Mouse (Mus musculus): ENCODE results near the gene Bcas3. TPM values are rescaled to one million over a fixed set of nuclear protein-coding genes. Genes with fewer than 3 reads are reported as not detected.
A peak's percentile ranks its signal among the peaks of the same experiment; 100 is the strongest.

Gene Bcas3
- polyA plus RNA-seq, 1 experiment from 2014 or later, result 30.6 TPM

- no peak for ATAC-seq (ENCODE audit: low FRiP score, low TSS enrichment)
- 92% methylated on average over 9 of the region's 9 CpGs for WGBS
- Histone ChIP-seq H3K9me3 (ENCODE audit: control insufficient read depth, low read length) (no peaks in the 10 kb centered on the region), H3K27ac (ENCODE audit: low read depth, low read length) (no peak overlapping the region), H3K4me2 (replicated peaks; ENCODE audit: low read depth, low read length) (no peak overlapping the region), H3K27me3 (ENCODE audit: control insufficient read depth, insufficient read depth, low read length) (no peaks in the 10 kb centered on the region), H3K36me3 (ENCODE audit: control insufficient read depth, insufficient read depth, low read length) (peaks cover 7% of the 10 kb centered on the region; the same call in 1 of the 2 replicates), H3K4me3 (ENCODE audit: low read length) (no peak overlapping the region), H3K9ac (ENCODE audit: low read depth, low read length) (no peak overlapping the region), H3K4me1 (ENCODE audit: control insufficient read depth, insufficient read depth, low read length) (no peaks in the 10 kb centered on the region)
Observed at GRCm38 (mm10) chr11:85323567-85324330, 29.2 kb upstream of the Bcas3 start.

GRCm38 (mm10) chr11:85328717-85329116 is 24.2 kb upstream of the Bcas3 start:
- H3K4me2 ChIP-seq (replicated peaks; ENCODE audit: low read depth, low read length), result no peak overlapping the region
- no peak overlapping the region for H3K9ac ChIP-seq (ENCODE audit: low read depth, low read length)
- H3K27ac ChIP-seq (ENCODE audit: low read depth, low read length), result no peak overlapping the region
- 95% methylated on average over 3 of the region's 3 CpGs for WGBS
- no peaks in the 10 kb centered on the region for H3K9me3 ChIP-seq (ENCODE audit: control insufficient read depth, low read length)
- H3K27me3 ChIP-seq (ENCODE audit: control insufficient read depth, insufficient read depth, low read length), result no peaks in the 10 kb centered on the region
- no peaks in the 10 kb centered on the region for H3K4me1 ChIP-seq (ENCODE audit: control insufficient read depth, insufficient read depth, low read length)
- peaks cover 39% of the 10 kb centered on the region for H3K36me3 ChIP-seq (ENCODE audit: control insufficient read depth, insufficient read depth, low read length)
- H3K4me3 ChIP-seq (ENCODE audit: low read length), result no peak overlapping the region
- no peak for ATAC-seq (ENCODE audit: low FRiP score, low TSS enrichment)

DNA sequence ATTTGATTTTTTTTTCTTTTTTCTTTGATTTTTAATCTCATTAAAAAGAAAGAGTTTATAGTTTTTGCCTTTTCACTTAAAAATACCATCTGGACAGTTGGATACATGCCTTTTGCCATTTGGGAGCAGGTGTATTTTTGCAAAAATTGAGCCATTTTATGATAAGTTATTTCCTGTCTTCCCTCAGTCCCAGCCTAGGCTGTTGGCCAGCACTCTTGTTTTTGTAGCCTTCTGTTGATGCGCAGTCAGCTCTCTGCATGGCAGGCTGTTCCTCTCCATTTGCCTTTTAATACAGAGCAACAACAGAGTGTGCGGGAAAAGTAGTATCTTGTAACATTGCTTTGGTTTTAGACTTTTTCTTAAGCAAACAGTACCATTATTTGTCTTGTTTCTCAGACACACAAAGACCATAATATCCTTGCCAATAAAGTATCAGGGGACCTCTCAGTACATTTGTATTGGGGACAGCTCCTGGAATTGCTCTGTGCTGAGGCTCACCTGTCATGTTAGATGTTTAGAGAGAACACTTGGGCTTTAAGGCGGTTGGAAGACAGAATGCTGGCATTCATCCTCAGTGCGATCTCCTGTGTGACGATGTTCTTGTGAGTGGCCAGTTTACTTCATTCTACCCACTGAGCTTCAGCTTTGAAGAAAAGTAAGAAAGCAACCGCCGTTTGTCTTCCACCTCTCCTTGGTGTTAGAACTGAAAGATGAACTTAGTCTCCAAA is 23.6 kb upstream of the Bcas3 start:
- Histone ChIP-seq H3K4me3 (ENCODE audit: low read length) (no peak overlapping the region), H3K27ac (ENCODE audit: low read depth, low read length) (no peak overlapping the region), H3K9ac (ENCODE audit: low read depth, low read length) (no peak overlapping the region), H3K4me2 (replicated peaks; ENCODE audit: low read depth, low read length) (no peak overlapping the region), H3K27me3 (ENCODE audit: control insufficient read depth, insufficient read depth, low read length) (no peaks in the 10 kb centered on the region), H3K4me1 (ENCODE audit: control insufficient read depth, insufficient read depth, low read length) (no peaks in the 10 kb centered on the region), H3K9me3 (ENCODE audit: control insufficient read depth, low read length) (no peaks in the 10 kb centered on the region), H3K36me3 (ENCODE audit: control insufficient read depth, insufficient read depth, low read length) (peaks cover 42% of the 10 kb centered on the region)
- WGBS, result 87% methylated on average over 7 of the region's 7 CpGs
- ATAC-seq (ENCODE audit: low FRiP score, low TSS enrichment), result no peak

GRCm38 (mm10) chr11:85334778-85335177 is 18.2 kb upstream of the Bcas3 start:
- Histone ChIP-seq H3K36me3 (ENCODE audit: control insufficient read depth, insufficient read depth, low read length) (peaks cover 62% of the 10 kb centered on the region), H3K9me3 (ENCODE audit: control insufficient read depth, low read length) (no peaks in the 10 kb centered on the region), H3K27ac (ENCODE audit: low read depth, low read length) (no peak overlapping the region), H3K4me3 (ENCODE audit: low read length) (no peak overlapping the region), H3K9ac (ENCODE audit: low read depth, low read length) (no peak overlapping the region), H3K4me1 (ENCODE audit: control insufficient read depth, insufficient read depth, low read length) (no peaks in the 10 kb centered on the region), H3K27me3 (ENCODE audit: control insufficient read depth, insufficient read depth, low read length) (no peaks in the 10 kb centered on the region), H3K4me2 (replicated peaks; ENCODE audit: low read depth, low read length) (no peak overlapping the region)
- 51% methylated on average over 4 of the region's 4 CpGs for WGBS
- no peak for ATAC-seq (ENCODE audit: low FRiP score, low TSS enrichment)

GRCm38 (mm10) chr11:85339173-85339831 is 13.7 kb upstream of the Bcas3 start:
- Histone ChIP-seq H3K9ac (ENCODE audit: low read depth, low read length) (no peak overlapping the region), H3K36me3 (ENCODE audit: control insufficient read depth, insufficient read depth, low read length) (peaks cover 64% of the 10 kb centered on the region), H3K9me3 (ENCODE audit: control insufficient read depth, low read length) (no peaks in the 10 kb centered on the region), H3K4me3 (ENCODE audit: low read length) (no peak overlapping the region), H3K4me2 (replicated peaks; ENCODE audit: low read depth, low read length) (no peak overlapping the region), H3K27me3 (ENCODE audit: control insufficient read depth, insufficient read depth, low read length) (no peaks in the 10 kb centered on the region), H3K4me1 (ENCODE audit: control insufficient read depth, insufficient read depth, low read length) (no peaks in the 10 kb centered on the region), H3K27ac (ENCODE audit: low read depth, low read length) (no peak overlapping the region)
- WGBS, result 95% methylated on average over 6 of the region's 6 CpGs
- ATAC-seq (ENCODE audit: low FRiP score, low TSS enrichment), result no peak

- ATAC-seq (ENCODE audit: low FRiP score, low TSS enrichment), result no peak
- peaks cover 64% of the 10 kb centered on the region for H3K36me3 ChIP-seq (ENCODE audit: control insufficient read depth, insufficient read depth, low read length)
- H3K4me3 ChIP-seq (ENCODE audit: low read length), result no peak overlapping the region
- WGBS, result 96% methylated on average over 7 of the region's 7 CpGs
- no peak overlapping the region for H3K27ac ChIP-seq (ENCODE audit: low read depth, low read length)
- no peaks in the 10 kb centered on the region for H3K4me1 ChIP-seq (ENCODE audit: control insufficient read depth, insufficient read depth, low read length)
- no peaks in the 10 kb centered on the region for H3K9me3 ChIP-seq (ENCODE audit: control insufficient read depth, low read length)
- H3K27me3 ChIP-seq (ENCODE audit: control insufficient read depth, insufficient read depth, low read length), result no peaks in the 10 kb centered on the region
- H3K9ac ChIP-seq (ENCODE audit: low read depth, low read length), result no peak overlapping the region
- H3K4me2 ChIP-seq (replicated peaks; ENCODE audit: low read depth, low read length), result no peak overlapping the region
Observed at GRCm38 (mm10) chr11:85340070-85340616, 12.8 kb upstream of the Bcas3 start.

DNA sequence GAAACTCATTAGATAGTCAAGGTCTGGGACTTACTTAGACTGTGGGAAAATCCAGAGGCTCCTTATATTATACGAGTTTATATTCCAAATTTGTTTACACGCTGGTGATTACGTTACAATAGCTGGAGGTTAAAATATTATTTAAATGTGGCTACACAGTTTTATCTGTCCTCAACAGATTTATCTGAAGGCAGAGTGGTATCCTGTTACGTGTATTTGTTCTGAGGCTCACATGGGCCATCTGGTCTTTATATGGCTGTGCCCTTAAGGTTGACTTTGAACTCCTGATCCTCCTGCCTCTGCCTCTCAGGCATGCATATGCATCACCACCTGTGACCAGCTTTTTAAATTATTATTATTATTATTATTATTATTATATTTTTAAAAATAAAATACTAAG is 852 bp downstream of the Bcas3 start:
- H3K27me3 ChIP-seq (ENCODE audit: control insufficient read depth, insufficient read depth, low read length), result no peaks in the 10 kb centered on the region
- 0 out of 2 replicates have a peak, but pooled peaks cover 4% of the 10 kb centered on the region for H3K4me1 ChIP-seq (ENCODE audit: control insufficient read depth, insufficient read depth, low read length)
- H3K4me2 ChIP-seq (replicated peaks; ENCODE audit: low read depth, low read length), result peak overlapping the region; percentile 77
- no peak for ATAC-seq (ENCODE audit: low FRiP score, low TSS enrichment)
- H3K27ac ChIP-seq (ENCODE audit: low read depth, low read length), result no peak overlapping the region
- H3K9me3 ChIP-seq (ENCODE audit: control insufficient read depth, low read length), result no peaks in the 10 kb centered on the region
- 0 out of 2 replicates have a peak, but pooled peaks cover 2% of the 10 kb centered on the region for H3K36me3 ChIP-seq (ENCODE audit: control insufficient read depth, insufficient read depth, low read length)
- WGBS, result 69% methylated on average over 4 of the region's 4 CpGs
- H3K9ac ChIP-seq (ENCODE audit: low read depth, low read length), result peak overlapping the region; percentile 77; the same call in 1 of the 2 replicates
- H3K4me3 ChIP-seq (ENCODE audit: low read length), result peak overlapping the region; percentile 75

GRCm38 (mm10) chr11:85359641-85360040 is 6.7 kb downstream of the Bcas3 start:
- peaks cover 11% of the 10 kb centered on the region; the same call in 1 of the 2 replicates for H3K36me3 ChIP-seq (ENCODE audit: control insufficient read depth, insufficient read depth, low read length)
- H3K4me2 ChIP-seq (replicated peaks; ENCODE audit: low read depth, low read length), result no peak overlapping the region
- no peak overlapping the region for H3K9ac ChIP-seq (ENCODE audit: low read depth, low read length)
- 92% methylated on average over 6 of the region's 6 CpGs for WGBS
- H3K4me1 ChIP-seq (ENCODE audit: control insufficient read depth, insufficient read depth, low read length), result no peaks in the 10 kb centered on the region
- no peak overlapping the region for H3K27ac ChIP-seq (ENCODE audit: low read depth, low read length)
- no peaks in the 10 kb centered on the region for H3K9me3 ChIP-seq (ENCODE audit: control insufficient read depth, low read length)
- no peak for ATAC-seq (ENCODE audit: low FRiP score, low TSS enrichment)
- no peaks in the 10 kb centered on the region for H3K27me3 ChIP-seq (ENCODE audit: control insufficient read depth, insufficient read depth, low read length)
- H3K4me3 ChIP-seq (ENCODE audit: low read length), result no peak overlapping the region

Data from kidney, embryonic 14.5 days (tissue).